Mouse (Mus musculus): ENCODE measurements around the gene Pcca.

DNA sequence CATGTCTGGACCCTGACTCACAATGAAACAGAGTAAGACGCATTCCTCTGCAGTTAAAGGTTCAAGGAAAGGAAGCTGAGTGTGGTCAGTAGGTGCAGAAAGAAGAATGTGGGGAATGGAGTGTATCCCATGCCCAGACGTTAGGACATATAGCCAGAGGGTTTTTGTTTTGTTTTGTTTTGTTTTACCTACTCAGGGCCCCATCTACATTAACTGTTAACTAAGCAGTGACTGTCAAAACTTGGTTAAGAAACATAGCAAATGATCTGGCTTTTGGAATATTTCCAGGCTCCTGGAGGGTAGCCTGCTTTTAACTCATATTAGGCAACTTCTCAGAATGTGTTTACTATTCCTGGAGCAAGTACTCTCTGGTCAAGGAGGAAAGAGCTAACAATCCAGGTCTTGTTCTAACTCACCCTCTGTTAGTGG is 369.8 kb downstream of the Pcca start:
- TF ChIP-seq POLR2A (IDR thresholded peaks at IDR 0.05; ENCODE audit: insufficient read depth, low read depth, low read length), result no peak
- TF ChIP-seq CTCF (IDR thresholded peaks at IDR 0.05), result no peak
